8 mouse cellular contexts compared by ENCODE assay signal in the genomic region with DNA sequence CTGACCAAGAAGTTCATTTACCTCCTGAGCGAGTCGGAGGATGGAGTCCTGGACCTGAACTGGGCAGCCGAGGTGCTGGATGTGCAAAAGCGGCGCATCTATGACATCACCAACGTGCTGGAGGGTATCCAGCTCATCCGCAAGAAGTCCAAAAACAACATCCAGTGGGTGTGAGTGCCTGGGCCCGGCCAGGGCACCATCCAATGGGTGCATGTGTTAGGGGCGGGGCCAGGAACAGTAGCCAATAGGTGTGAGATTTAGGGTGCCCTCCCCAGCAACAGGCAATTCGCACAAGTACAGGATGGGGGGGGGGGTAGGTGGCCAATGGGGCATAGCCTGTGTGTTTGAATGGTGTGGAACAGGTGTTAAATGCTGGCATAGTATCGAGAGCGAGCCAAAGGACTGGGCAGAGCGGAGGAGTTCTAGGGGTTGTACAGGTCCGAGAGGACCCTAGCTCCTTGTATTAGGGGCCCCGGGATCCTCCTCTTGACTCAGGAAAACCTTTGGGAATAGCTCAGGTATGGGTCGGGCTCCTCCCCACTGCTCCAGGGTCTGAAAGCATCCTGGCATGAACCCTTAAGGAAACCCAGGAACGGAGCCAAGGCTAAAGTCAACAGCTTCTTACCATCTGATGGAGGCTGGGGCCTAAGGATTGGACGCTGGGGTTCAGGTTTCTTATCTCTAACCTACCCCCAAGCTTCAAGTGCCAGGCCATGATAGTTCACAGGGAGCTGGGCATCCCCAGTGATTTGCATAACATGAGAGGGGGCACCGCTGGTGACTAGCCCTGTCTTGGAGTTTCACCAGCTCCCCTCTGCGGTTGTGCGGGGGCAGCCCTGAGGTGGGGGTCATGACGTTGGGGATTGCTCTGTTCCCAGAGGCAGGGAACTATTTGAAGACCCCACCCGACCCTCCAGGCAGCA. TPM values are rescaled to one million over a fixed set of nuclear protein-coding genes. Genes with fewer than 3 reads are reported as not detected.
DNase-seq lines count a peak whose midpoint lies in the region; ATAC-seq and TF ChIP-seq lines count a peak whose summit lies in the region.

No protein-coding gene starts in this region.

- H3K9ac ChIP-seq in neural tube, embryonic 11.5 days (ENCODE audit: low read length): peak overlapping the region; percentile 27; the same call in 1 of the 2 replicates
- H3K9ac ChIP-seq in embryonic facial prominence, embryonic 15.5 days: no peak overlapping the region
- H3K9ac ChIP-seq in limb, embryonic 14.5 days (ENCODE audit: low read depth, low read length, severe bottlenecking): peak overlapping the region; percentile 18; the same call in 1 of the 2 replicates
- H3K9ac ChIP-seq in midbrain, embryonic 15.5 days: no peak overlapping the region

- 15% methylated on average over 23 of the region's 23 CpGs for whole genome bisulfite sequencing in neural tube, embryonic 11.5 days
- WGBS in embryonic facial prominence, embryonic 15.5 days: 16% methylated on average over 23 of the region's 23 CpGs
- WGBS in limb, embryonic 14.5 days: 16% methylated on average over 23 of the region's 23 CpGs
- 24% methylated on average over 23 of the region's 23 CpGs for WGBS in midbrain, embryonic 15.5 days

- H3K4me1 ChIP-seq in neural tube, embryonic 11.5 days (ENCODE audit: control insufficient read depth, insufficient read depth, low read length): peaks cover 14% of the 10 kb centered on the region
- H3K4me1 ChIP-seq in embryonic facial prominence, embryonic 15.5 days: peaks cover 48% of the 10 kb centered on the region
- H3K4me1 ChIP-seq in limb, embryonic 14.5 days (ENCODE audit: control insufficient read depth, insufficient read depth, low read length): peaks cover 17% of the 10 kb centered on the region
- peaks cover 16% of the 10 kb centered on the region for H3K4me1 ChIP-seq in midbrain, embryonic 15.5 days

- H3K27me3 ChIP-seq in neural tube, embryonic 11.5 days (ENCODE audit: control insufficient read depth, insufficient read depth, low read length): no peaks in the 10 kb centered on the region
- H3K27me3 ChIP-seq in embryonic facial prominence, embryonic 15.5 days: no peaks in the 10 kb centered on the region
- no peaks in the 10 kb centered on the region for H3K27me3 ChIP-seq in limb, embryonic 14.5 days (ENCODE audit: control insufficient read depth, insufficient read depth, low read length)
- H3K27me3 ChIP-seq in midbrain, embryonic 15.5 days (replicated peaks): no peaks in the 10 kb centered on the region

- TF ChIP-seq POLR2A in limb, embryonic 14.5 days (IDR thresholded peaks at IDR 0.05; ENCODE audit: borderline replicate concordance, extremely low read depth, insufficient read depth, insufficient read length): no peak

- no peaks in the 10 kb centered on the region for H3K9me3 ChIP-seq in neural tube, embryonic 11.5 days (ENCODE audit: control insufficient read depth, low read length)
- H3K9me3 ChIP-seq in embryonic facial prominence, embryonic 15.5 days (replicated peaks): no peaks in the 10 kb centered on the region
- H3K9me3 ChIP-seq in limb, embryonic 14.5 days (ENCODE audit: control insufficient read depth, low read length): no peaks in the 10 kb centered on the region
- H3K9me3 ChIP-seq in midbrain, embryonic 15.5 days: no peaks in the 10 kb centered on the region

- DNase-seq in neural tube, embryonic 11.5 days (ENCODE audit: low spot score): peak; percentile 71
- no peak for DNase-seq in neural tube, embryonic 10.5 days (ENCODE audit: extremely low spot score, low spot score)
- peak; percentile 69 for DNase-seq in heart, adult 8-10 months (ENCODE audit: low spot score)
- DNase-seq in kidney, adult 8-10 months: peak; percentile 91
- DNase-seq in limb, embryonic 14.5 days (ENCODE audit: low spot score): peak; percentile 60
- DNase-seq in spleen, postnatal 14 days (ENCODE audit: low spot score in 2 of 2): peak; percentile 72 to 76

- no peak overlapping the region for H3K27ac ChIP-seq in neural tube, embryonic 11.5 days (ENCODE audit: low read depth, low read length)
- H3K27ac ChIP-seq in embryonic facial prominence, embryonic 15.5 days (replicated peaks): peak overlapping the region; percentile 72
- 0 out of 2 replicates have a peak overlapping the region, but pooled peaks have one; percentile 35 for H3K27ac ChIP-seq in limb, embryonic 14.5 days (replicated peaks; ENCODE audit: low read depth, low read length)
- H3K27ac ChIP-seq in midbrain, embryonic 15.5 days: no peak overlapping the region

- H3K4me2 ChIP-seq in neural tube, embryonic 11.5 days (ENCODE audit: low read depth): peak overlapping the region; percentile 53
- peak overlapping the region; percentile 55 for H3K4me2 ChIP-seq in embryonic facial prominence, embryonic 15.5 days (replicated peaks)
- peak overlapping the region; percentile 58 for H3K4me2 ChIP-seq in limb, embryonic 14.5 days (replicated peaks; ENCODE audit: low read depth, low read length, severe bottlenecking)
- H3K4me2 ChIP-seq in midbrain, embryonic 15.5 days: peak overlapping the region; percentile 52

- H3K36me3 ChIP-seq in neural tube, embryonic 11.5 days (ENCODE audit: control insufficient read depth, insufficient read depth, low read length): no peaks in the 10 kb centered on the region; the same call in 1 of the 2 replicates
- peaks cover 5% of the 10 kb centered on the region; the same call in 1 of the 2 replicates for H3K36me3 ChIP-seq in embryonic facial prominence, embryonic 15.5 days
- H3K36me3 ChIP-seq in limb, embryonic 14.5 days (ENCODE audit: control insufficient read depth, insufficient read depth, low read length): peaks cover 8% of the 10 kb centered on the region
- H3K36me3 ChIP-seq in midbrain, embryonic 15.5 days (replicated peaks): no peaks in the 10 kb centered on the region

- peak overlapping the region; percentile 31 for H3K4me3 ChIP-seq in neural tube, embryonic 11.5 days (ENCODE audit: low read depth, low read length)
- H3K4me3 ChIP-seq in embryonic facial prominence, embryonic 15.5 days (replicated peaks): peak overlapping the region; percentile 40
- peak overlapping the region; percentile 30 for H3K4me3 ChIP-seq in limb, embryonic 14.5 days (replicated peaks; ENCODE audit: low read length)
- peak overlapping the region; percentile 28 for H3K4me3 ChIP-seq in midbrain, embryonic 15.5 days

- peak; percentile 81 for ATAC-seq in neural tube, embryonic 11.5 days (ENCODE audit: insufficient read depth, low FRiP score, low TSS enrichment)
- peak; percentile 69 for ATAC-seq in embryonic facial prominence, embryonic 15.5 days (ENCODE audit: insufficient number of reproducible peaks, low FRiP score, low TSS enrichment, low read depth)
- ATAC-seq in limb, embryonic 14.5 days (ENCODE audit: low FRiP score, low read depth): peak; percentile 83
- peak; percentile 69; the same call in 1 of the 2 replicates for ATAC-seq in midbrain, embryonic 15.5 days (replicated peaks)

RNA-seq across cellular contexts. Expression of a gene that starts 8.5 kb away (rescaled TPM):
- 7.2 and 7.6 TPM in 2 replicates for polyA plus RNA-seq in neural tube, embryonic 11.5 days (2014; fragmentation: Nextera tagmentation; extraction: Ambion mirVana)
- polyA plus RNA-seq in embryonic facial prominence, embryonic 15.5 days (2015; fragmentation: Nextera tagmentation; extraction: Ambion mirVana): 10.1 and 12.5 TPM in 2 replicates
- 1 to 10 TPM in 1 of 4 experiments, under 1 TPM in 3; 0.38 to 2.1 (median 0.59) TPM for total RNA-seq in heart, adult 8-10 months (2022)
- polyA plus RNA-seq in limb, embryonic 14.5 days (2012; rRNA removed): 8.9 and 9.4 TPM in 2 replicates
- polyA plus RNA-seq in limb, embryonic 14.5 days (2014; fragmentation: Nextera tagmentation; extraction: Ambion mirVana): 5.9 and 6.8 TPM in 2 replicates
- polyA plus RNA-seq in midbrain, embryonic 15.5 days (2015; fragmentation: Nextera tagmentation; extraction: Ambion mirVana): 2.2 and 2.3 TPM in 2 replicates

RNA-seq across cellular contexts. Expression of a gene that starts 25.5 kb away (rescaled TPM):
- 6.9 and 7.5 TPM in 2 replicates for polyA plus RNA-seq in neural tube, embryonic 11.5 days (2014; fragmentation: Nextera tagmentation; extraction: Ambion mirVana)
- polyA plus RNA-seq in embryonic facial prominence, embryonic 15.5 days (2015; fragmentation: Nextera tagmentation; extraction: Ambion mirVana): 13.3 and 14.1 TPM in 2 replicates
- total RNA-seq in heart, adult 8-10 months (2022): 10 to 100 TPM in 1 of 4 experiments, 1 to 10 TPM in 3; 6.8 to 12.6 (median 9.1) TPM
- 22.9 and 26.6 TPM in 2 replicates for polyA plus RNA-seq in limb, embryonic 14.5 days (2012; rRNA removed)
- polyA plus RNA-seq in limb, embryonic 14.5 days (2014; fragmentation: Nextera tagmentation; extraction: Ambion mirVana): 12.0 and 14.6 TPM in 2 replicates
- 5.1 and 5.2 TPM in 2 replicates for polyA plus RNA-seq in midbrain, embryonic 15.5 days (2015; fragmentation: Nextera tagmentation; extraction: Ambion mirVana)

RNA-seq across cellular contexts. Expression of a gene that starts 37.4 kb away (rescaled TPM):
- polyA plus RNA-seq in neural tube, embryonic 11.5 days (2014; fragmentation: Nextera tagmentation; extraction: Ambion mirVana): 440 and 470 TPM in 2 replicates
- 432 and 441 TPM in 2 replicates for polyA plus RNA-seq in embryonic facial prominence, embryonic 15.5 days (2015; fragmentation: Nextera tagmentation; extraction: Ambion mirVana)
- 10 to 100 TPM; 41.4 to 71.3 (median 61.6) TPM for total RNA-seq in heart, adult 8-10 months (2022)
- 417 and 561 TPM in 2 replicates for polyA plus RNA-seq in limb, embryonic 14.5 days (2012; rRNA removed)
- polyA plus RNA-seq in limb, embryonic 14.5 days (2014; fragmentation: Nextera tagmentation; extraction: Ambion mirVana): 500 and 565 TPM in 2 replicates
- 127 and 151 TPM in 2 replicates for polyA plus RNA-seq in midbrain, embryonic 15.5 days (2015; fragmentation: Nextera tagmentation; extraction: Ambion mirVana)

Comparison
In these comparisons a context has a peak if more than half of its experiments do, and no peak if none do; other contexts are left out.
1. H3K27ac ChIP-seq: peak in embryonic facial prominence, embryonic 15.5 days (single experiment) and limb, embryonic 14.5 days (single experiment); none in neural tube, embryonic 11.5 days (single experiment) and midbrain, embryonic 15.5 days (single experiment).
2. H3K9ac ChIP-seq: peak in neural tube, embryonic 11.5 days (single experiment) and limb, embryonic 14.5 days (single experiment); none in embryonic facial prominence, embryonic 15.5 days (single experiment) and midbrain, embryonic 15.5 days (single experiment).
3. Peak in every context shown above with its lines, with median percentiles within 50 percentile points of each other: ATAC-seq, H3K4me2 ChIP-seq and H3K4me3 ChIP-seq.